Mouse (Mus musculus): ENCODE data around the gene Rps7. TPM values are rescaled to one million over a fixed set of nuclear protein-coding genes. Genes with fewer than 3 reads are reported as not detected.

The Rps7 gene
- polyA plus RNA-seq, 1 experiment from 2014 or later = 654 TPM

DNA sequence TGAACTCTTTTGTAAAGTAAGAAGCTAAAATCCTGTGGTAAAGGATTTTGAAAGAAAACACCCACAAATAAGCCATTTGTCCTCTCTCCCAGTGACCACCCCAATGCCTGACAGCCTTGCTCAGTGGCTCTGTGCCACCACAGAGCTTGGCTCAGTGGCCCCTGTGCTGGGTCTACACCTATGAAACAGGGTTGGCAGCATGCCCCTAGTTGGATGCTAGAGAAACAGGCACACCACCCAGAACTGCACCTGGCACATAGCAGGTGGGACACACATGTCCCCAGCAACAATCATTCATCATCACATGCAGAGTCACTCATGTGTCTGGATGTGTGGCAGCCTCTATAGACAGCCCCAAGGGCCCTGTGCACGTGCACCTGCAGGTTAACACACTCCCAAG, 32.3 kb downstream of the Rps7 start:
- no peak overlapping the region for H3K27ac ChIP-seq
- peaks cover 19% of the 10 kb centered on the region for H3K4me1 ChIP-seq
- H3K36me3 ChIP-seq = no peaks in the 10 kb centered on the region
- no peak overlapping the region for H3K4me3 ChIP-seq
- 68% methylated on average over 1 of the region's 1 CpGs for WGBS
- no peak for DNase-seq (ENCODE audit: low spot score)
- H3K9me3 ChIP-seq (replicated peaks) = no peaks in the 10 kb centered on the region
- H3K27me3 ChIP-seq (ENCODE audit: low read depth, poor library complexity, severe bottlenecking) = no peaks in the 10 kb centered on the region

DNA sequence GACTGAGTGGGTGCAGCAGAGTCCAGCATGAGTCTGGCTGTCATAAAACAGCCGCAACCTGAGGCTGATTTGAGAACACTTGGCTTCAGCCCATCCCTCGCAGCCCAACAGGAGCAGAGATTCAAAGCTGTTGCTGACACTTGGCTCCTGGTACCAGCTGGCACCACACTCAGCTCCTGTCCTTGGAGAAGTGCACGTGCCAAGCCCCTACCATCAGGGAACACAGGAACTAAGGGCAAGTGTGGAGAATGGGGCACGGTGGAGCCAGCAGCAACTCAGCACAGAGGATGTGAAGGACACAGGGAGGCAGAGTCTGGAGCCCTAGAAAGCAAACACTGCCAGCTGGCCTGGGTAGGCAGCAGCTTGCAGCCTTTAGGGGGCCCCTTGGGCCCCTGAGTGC, 33.5 kb downstream of the Rps7 start:
- no peak for DNase-seq (ENCODE audit: low spot score)
- WGBS = 28% methylated on average over 4 of the region's 4 CpGs
- H3K4me1 ChIP-seq = peaks cover 10% of the 10 kb centered on the region
- no peaks in the 10 kb centered on the region for H3K36me3 ChIP-seq
- no peak overlapping the region for H3K4me3 ChIP-seq
- H3K27me3 ChIP-seq (ENCODE audit: low read depth, poor library complexity, severe bottlenecking) = no peaks in the 10 kb centered on the region
- H3K9me3 ChIP-seq (replicated peaks) = no peaks in the 10 kb centered on the region
- no peak overlapping the region for H3K27ac ChIP-seq

DNA sequence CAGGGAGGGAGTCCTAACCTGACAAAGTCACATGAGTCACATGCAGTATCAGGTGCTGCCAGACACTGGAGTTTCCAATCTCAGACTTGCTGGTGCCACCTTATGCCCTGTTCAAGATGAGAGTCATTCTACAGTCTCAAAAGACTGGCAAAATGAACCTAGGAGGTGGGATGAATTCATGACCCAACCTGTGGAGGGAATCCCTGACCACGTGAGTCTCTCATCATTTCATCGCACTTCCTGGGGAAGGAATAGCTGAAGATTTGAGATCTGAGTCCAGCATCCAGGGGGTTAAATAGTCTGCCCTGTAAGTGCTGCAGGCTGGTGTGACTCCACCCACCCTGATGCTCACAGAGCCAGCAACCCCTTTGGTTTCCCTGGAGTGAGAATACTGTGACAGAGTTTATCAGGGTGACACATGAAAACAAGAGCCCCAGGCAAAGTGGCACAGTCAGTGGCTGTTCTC, 37.2 kb downstream of the Rps7 start:
- DNase-seq (ENCODE audit: low spot score) = no peak
- no peak overlapping the region for H3K27ac ChIP-seq
- H3K4me1 ChIP-seq = peaks cover 10% of the 10 kb centered on the region; the same call in 1 of the 2 replicates
- no peaks in the 10 kb centered on the region for H3K9me3 ChIP-seq (replicated peaks)
- no peak overlapping the region for H3K4me3 ChIP-seq
- H3K36me3 ChIP-seq = no peaks in the 10 kb centered on the region
- H3K27me3 ChIP-seq (ENCODE audit: low read depth, poor library complexity, severe bottlenecking) = no peaks in the 10 kb centered on the region
- WGBS = 59% methylated on average over 2 of the region's 2 CpGs

DNA sequence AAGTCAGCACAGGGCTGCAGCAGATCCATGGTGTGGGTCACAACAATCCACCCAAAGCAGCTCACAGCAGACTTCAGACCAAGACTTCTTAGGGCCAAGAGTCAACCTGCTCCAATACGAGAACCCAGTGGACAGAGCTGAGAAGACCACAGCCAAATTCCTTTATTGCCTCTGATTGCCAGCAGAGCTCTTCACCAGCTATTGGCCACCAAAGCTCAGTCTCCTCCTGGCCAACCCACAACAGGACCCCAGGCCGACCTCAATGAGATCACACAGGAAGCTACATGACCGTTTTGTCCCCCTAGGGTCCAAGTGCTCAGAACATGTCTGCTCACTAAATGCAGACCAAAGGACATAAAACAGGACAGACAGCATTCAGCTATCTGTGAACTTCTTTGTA, 37.6 kb downstream of the Rps7 start:
- no peak overlapping the region for H3K4me3 ChIP-seq
- no peak for DNase-seq (ENCODE audit: low spot score)
- H3K4me1 ChIP-seq = peaks cover 10% of the 10 kb centered on the region; the same call in 1 of the 2 replicates
- no peak overlapping the region for H3K27ac ChIP-seq
- no peaks in the 10 kb centered on the region for H3K36me3 ChIP-seq
- 41% methylated on average over 3 of the region's 3 CpGs for WGBS
- no peaks in the 10 kb centered on the region for H3K27me3 ChIP-seq (ENCODE audit: low read depth, poor library complexity, severe bottlenecking)
- H3K9me3 ChIP-seq (replicated peaks) = no peaks in the 10 kb centered on the region

DNA sequence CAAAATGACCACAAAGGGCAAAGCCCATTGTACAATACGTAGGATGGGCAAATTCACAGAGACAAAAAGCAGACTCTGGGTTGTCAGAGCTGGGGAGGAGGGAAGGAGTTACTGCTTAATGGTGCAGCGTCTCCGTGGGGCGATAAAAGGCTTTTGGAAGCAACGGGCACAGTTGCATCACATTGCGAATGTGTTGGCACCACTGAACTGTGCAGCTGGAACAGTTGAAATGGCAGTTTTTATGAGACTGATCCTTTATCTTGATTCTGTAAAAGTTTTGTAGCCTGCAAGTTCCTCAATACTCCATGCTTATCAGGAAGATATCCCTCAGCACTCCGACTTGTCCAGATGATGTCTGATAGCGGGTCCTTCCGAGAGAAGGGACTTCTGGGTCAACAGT, 38.1 kb downstream of the Rps7 start:
- no peaks in the 10 kb centered on the region for H3K36me3 ChIP-seq
- no peaks in the 10 kb centered on the region for H3K27me3 ChIP-seq (ENCODE audit: low read depth, poor library complexity, severe bottlenecking)
- H3K4me3 ChIP-seq = no peak overlapping the region
- no peak overlapping the region for H3K27ac ChIP-seq
- whole genome bisulfite sequencing = 84% methylated on average over 9 of the region's 9 CpGs
- H3K9me3 ChIP-seq (replicated peaks) = no peaks in the 10 kb centered on the region
- DNase-seq (ENCODE audit: low spot score) = no peak
- peaks cover 13% of the 10 kb centered on the region; the same call in 1 of the 2 replicates for H3K4me1 ChIP-seq

DNA sequence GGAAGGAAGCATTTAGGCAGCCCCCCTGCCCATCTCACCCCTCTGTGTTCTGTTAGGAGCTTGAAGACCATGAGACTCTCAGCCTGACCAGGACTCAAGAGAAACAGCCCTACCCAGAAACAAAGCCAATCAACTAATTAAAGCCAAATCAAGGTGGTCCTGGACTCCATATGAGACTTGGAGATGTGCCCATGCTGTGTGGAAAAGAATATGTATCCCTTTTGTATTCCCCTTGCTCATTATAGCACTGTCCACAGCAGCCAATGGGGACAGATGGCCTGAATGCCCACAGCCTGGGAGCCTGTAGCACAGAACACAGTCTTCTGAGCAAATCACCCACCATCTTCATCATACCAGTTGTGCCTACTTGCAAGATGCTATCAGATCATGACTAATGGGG, 38.9 kb downstream of the Rps7 start:
- peaks cover 8% of the 10 kb centered on the region; the same call in 1 of the 2 replicates for H3K4me1 ChIP-seq
- no peaks in the 10 kb centered on the region for H3K9me3 ChIP-seq (replicated peaks)
- H3K36me3 ChIP-seq = no peaks in the 10 kb centered on the region
- H3K27me3 ChIP-seq (ENCODE audit: low read depth, poor library complexity, severe bottlenecking) = no peaks in the 10 kb centered on the region
- no peak for DNase-seq (ENCODE audit: low spot score)
- no peak overlapping the region for H3K27ac ChIP-seq
- H3K4me3 ChIP-seq = no peak overlapping the region

DNA sequence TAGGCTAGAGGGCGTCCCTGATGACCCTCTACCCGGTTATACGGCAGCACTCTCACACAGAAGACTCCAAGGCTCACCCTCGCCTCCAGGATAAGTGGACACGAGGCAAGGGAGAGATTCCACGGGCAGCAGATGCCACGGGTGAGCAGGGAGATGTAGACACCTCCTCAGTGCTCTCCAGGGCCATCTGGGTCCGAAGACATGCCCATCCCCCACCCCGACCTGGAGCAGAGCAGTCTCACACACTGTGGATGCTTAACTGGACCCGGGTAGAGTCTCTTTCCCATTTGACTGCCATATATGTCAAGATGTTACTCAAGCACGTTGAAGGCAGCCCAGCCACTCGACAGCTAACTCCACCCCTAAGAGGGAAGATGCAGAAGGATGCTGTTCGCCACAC, 45.3 kb downstream of the Rps7 start:
- 51% methylated on average over 13 of the region's 13 CpGs for WGBS
- Histone ChIP-seq H3K4me1 (peaks cover 17% of the 10 kb centered on the region), H3K27me3 (ENCODE audit: low read depth, poor library complexity, severe bottlenecking) (peaks cover 35% of the 10 kb centered on the region), H3K4me3 (no peak overlapping the region), H3K27ac (no peak overlapping the region), H3K36me3 (no peaks in the 10 kb centered on the region), H3K9me3 (replicated peaks) (no peaks in the 10 kb centered on the region)
- no peak for DNase-seq (ENCODE audit: low spot score)

DNA sequence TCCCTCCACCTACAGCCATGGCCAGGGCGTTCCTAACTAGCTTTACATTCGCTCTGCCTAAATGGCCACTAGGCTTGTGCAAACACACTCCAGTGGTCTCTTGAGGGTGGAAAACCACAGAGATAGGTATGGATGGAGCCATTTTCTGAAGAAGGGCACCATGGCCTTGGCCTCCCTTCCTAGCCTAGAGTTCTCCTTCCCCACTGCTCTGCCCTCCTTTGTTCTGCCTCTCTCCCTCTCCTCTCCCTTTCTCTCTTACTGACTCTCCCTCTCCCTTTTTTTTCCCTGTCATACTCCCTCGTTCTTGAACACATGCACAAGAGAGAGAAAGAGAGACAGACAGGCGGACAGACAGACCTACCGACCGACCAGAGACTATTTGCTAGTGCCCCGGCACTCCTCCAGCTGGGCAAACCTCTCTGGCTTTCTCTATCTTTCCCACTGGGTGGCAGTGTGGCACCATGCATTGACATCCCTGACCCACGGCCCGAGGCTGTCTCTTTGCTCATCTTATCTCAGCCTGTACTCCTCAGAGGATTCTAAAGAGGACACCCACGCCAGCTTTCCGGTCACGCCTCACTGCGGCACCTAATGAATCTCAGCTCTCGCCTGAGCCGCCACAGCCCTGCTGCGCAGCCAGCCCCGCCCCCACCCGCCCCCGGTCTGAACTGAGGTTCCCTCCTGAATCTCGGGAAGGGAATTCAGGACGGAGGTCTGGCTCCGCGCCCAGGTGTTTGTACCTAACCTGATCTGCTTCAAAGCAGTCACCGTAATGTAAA, 46.5 kb downstream of the Rps7 start:
- H3K36me3 ChIP-seq = no peaks in the 10 kb centered on the region
- peak overlapping the region; percentile 61 for H3K4me3 ChIP-seq
- peak; percentile 83 for DNase-seq (ENCODE audit: low spot score)
- 9% methylated on average over 24 of the region's 24 CpGs for WGBS
- peak overlapping the region; percentile 53; the same call in 1 of the 2 replicates for H3K27ac ChIP-seq
- peaks cover 17% of the 10 kb centered on the region for H3K4me1 ChIP-seq
- no peaks in the 10 kb centered on the region for H3K9me3 ChIP-seq (replicated peaks)
- H3K27me3 ChIP-seq (ENCODE audit: low read depth, poor library complexity, severe bottlenecking) = peaks cover 35% of the 10 kb centered on the region

DNA sequence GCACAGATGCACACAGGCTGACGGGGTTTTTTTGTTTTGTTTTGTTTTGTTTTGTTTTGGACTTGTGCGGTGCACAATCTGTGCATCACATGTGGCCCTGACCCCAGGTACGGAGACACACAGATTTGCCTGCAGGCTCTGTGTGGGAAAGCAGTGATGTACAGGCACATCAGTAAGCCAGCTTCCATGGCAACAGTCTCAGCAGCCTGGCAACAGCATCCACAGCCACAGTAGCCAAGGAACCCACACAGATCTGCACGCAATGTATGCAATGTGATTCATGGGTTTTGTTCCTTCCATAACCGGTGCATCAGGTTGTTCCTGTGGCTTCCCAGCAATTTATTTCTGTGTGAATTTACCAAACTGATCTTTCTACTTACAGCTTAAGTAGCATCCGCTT, 47.8 kb downstream of the Rps7 start:
- WGBS = 89% methylated on average over 6 of the region's 6 CpGs
- Histone ChIP-seq H3K4me1 (peaks cover 16% of the 10 kb centered on the region), H3K4me3 (no peak overlapping the region), H3K36me3 (no peaks in the 10 kb centered on the region), H3K27ac (no peak overlapping the region), H3K9me3 (replicated peaks) (no peaks in the 10 kb centered on the region), H3K27me3 (ENCODE audit: low read depth, poor library complexity, severe bottlenecking) (peaks cover 35% of the 10 kb centered on the region)
- DNase-seq (ENCODE audit: low spot score) = no peak

DNA sequence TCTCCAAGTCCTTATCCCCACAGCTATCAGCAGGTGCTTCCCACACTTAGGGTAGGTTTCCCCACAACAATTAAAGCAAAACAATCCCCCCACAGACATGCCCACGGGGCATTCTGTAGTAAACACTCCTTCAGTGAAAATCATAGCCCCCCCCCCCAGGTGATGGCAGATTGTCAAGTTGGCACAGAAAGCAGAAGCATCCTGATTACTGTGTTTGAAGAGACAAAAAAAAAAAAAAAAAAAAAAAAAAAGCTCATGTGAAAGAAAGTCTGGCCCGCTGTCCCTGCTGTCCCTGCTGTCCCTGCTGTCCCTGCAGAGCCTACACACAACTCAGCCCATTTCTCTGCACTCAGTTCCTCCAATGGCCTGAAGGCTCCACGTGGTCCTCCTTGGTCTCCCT, 51.7 kb downstream of the Rps7 start:
- peaks cover 13% of the 10 kb centered on the region for H3K27me3 ChIP-seq (ENCODE audit: low read depth, poor library complexity, severe bottlenecking)
- H3K9me3 ChIP-seq (replicated peaks) = no peaks in the 10 kb centered on the region
- H3K36me3 ChIP-seq = no peaks in the 10 kb centered on the region
- WGBS = 76% methylated on average over 3 of the region's 3 CpGs
- no peak for DNase-seq (ENCODE audit: low spot score)
- no peak overlapping the region for H3K27ac ChIP-seq
- no peak overlapping the region for H3K4me3 ChIP-seq
- no peaks in the 10 kb centered on the region for H3K4me1 ChIP-seq

DNA sequence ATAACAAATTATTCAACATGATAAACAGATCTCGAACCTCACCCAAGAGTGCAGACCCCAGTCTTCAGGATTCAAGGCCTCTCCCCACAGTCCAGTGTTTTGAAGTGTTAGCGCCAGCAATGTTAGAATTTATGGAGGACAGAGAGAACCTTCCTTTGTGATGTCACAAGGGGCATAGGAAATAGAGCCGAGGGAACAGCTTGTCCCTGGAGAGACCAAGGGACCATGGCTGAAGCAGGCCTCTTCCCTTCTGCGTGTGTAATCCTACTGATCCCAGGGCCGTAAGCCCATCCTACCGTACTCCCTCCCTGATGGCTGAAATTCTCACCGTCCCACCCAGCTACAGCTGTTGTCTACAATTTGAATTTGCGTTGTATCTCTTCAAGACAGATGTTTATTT, 53.3 kb downstream of the Rps7 start, which contains the start of gene Allc:
Gene Allc, minus strand, starts transcription at position 101 of the 400 bp plus-strand sequence.
- Histone ChIP-seq H3K36me3 (no peaks in the 10 kb centered on the region), H3K27me3 (ENCODE audit: low read depth, poor library complexity, severe bottlenecking) (no peaks in the 10 kb centered on the region), H3K9me3 (replicated peaks) (no peaks in the 10 kb centered on the region), H3K4me1 (no peaks in the 10 kb centered on the region), H3K4me3 (no peak within 1 kb of the TSS), H3K27ac (no peak within 1 kb of the TSS)
- no peak for DNase-seq (ENCODE audit: low spot score)
- 85% methylated on average over 8 of the region's 8 CpGs for WGBS

Data from limb, embryonic 10.5 days (tissue).